Mouse (Mus musculus): ENCODE results near the gene Rinl. TPM values are rescaled to one million over a fixed set of nuclear protein-coding genes. Genes with fewer than 3 reads are reported as not detected.

Rinl gene
- polyA plus RNA-seq, 1 experiment from 2014 or later, result 4.3 TPM

DNA sequence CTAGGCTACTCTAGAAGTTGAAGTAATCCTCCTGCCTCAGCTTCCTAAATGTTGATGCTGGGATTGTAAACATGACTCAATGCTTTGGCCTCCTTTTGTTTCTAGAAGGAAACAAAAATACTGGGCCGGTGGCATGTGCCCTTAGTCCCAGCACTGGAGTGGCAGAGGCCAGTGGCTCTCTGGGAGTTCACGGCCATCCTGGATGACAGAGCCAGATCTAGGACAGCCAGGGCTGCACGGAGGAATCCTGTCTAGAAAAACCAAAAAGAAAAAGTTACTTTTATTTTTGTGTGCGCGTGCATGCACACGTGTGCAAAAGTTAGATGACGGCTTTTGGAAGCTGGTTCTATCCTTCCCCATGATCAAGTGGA, 37.6 kb downstream of the Rinl start:
- DNase-seq (ENCODE audit: low spot score) (peak; percentile 47), ATAC-seq (replicated peaks; ENCODE audit: low FRiP score, low TSS enrichment, low read depth) (no peak)
- H3K27ac ChIP-seq (ENCODE audit: low read depth), result peak overlapping the region; percentile 83
- H3K27me3 ChIP-seq (replicated peaks; ENCODE audit: control insufficient read depth, insufficient read depth, low read length), result no peaks in the 10 kb centered on the region
- no peak overlapping the region for H3K4me3 ChIP-seq (ENCODE audit: low read depth, low read length)
- H3K4me2 ChIP-seq (ENCODE audit: low read length), result peak overlapping the region; percentile 71; the same call in 1 of the 2 replicates
- H3K9me3 ChIP-seq (ENCODE audit: control insufficient read depth, low read length), result no peaks in the 10 kb centered on the region
- WGBS, result 95% methylated on average over 7 of the region's 7 CpGs
- H3K9ac ChIP-seq (ENCODE audit: low read length), result no peak overlapping the region; the same call in 1 of the 2 replicates
- peaks cover 25% of the 10 kb centered on the region for H3K36me3 ChIP-seq (ENCODE audit: control insufficient read depth, insufficient read depth, low read length)
- peaks cover 14% of the 10 kb centered on the region; the same call in 1 of the 2 replicates for H3K4me1 ChIP-seq (replicated peaks; ENCODE audit: control insufficient read depth, insufficient read depth, low read length)

DNA sequence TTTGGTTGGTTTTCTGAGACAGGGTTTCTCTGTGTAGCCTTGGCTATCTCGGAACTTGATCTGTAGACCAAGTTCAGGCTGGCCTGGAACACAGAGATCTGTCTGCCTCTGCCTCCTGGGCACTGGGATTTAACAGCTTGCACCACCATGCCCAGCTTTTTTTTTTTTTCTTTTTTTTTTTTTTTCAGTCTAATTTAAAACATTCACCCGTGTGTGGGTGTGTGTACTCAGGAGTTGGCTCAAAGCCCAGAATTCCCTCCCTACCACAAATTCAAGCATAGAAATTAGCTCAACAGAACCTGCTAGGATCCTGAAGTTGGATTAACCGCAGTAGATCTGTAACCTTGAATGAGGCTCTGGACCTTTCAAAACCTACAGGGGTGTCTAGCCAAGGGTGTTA, 38.6 kb downstream of the Rinl start:
- Histone ChIP-seq H3K36me3 (ENCODE audit: control insufficient read depth, insufficient read depth, low read length) (peaks cover 15% of the 10 kb centered on the region), H3K4me1 (replicated peaks; ENCODE audit: control insufficient read depth, insufficient read depth, low read length) (peaks cover 14% of the 10 kb centered on the region; the same call in 1 of the 2 replicates), H3K4me3 (ENCODE audit: low read depth, low read length) (no peak overlapping the region), H3K9me3 (ENCODE audit: control insufficient read depth, low read length) (no peaks in the 10 kb centered on the region), H3K4me2 (ENCODE audit: low read length) (no peak overlapping the region), H3K9ac (ENCODE audit: low read length) (no peak overlapping the region), H3K27me3 (replicated peaks; ENCODE audit: control insufficient read depth, insufficient read depth, low read length) (no peaks in the 10 kb centered on the region), H3K27ac (ENCODE audit: low read depth) (no peak overlapping the region)
- DNase-seq (ENCODE audit: low spot score) (no peak), ATAC-seq (replicated peaks; ENCODE audit: low FRiP score, low TSS enrichment, low read depth) (no peak)
- 46% methylated on average over 3 of the region's 3 CpGs for WGBS

DNA sequence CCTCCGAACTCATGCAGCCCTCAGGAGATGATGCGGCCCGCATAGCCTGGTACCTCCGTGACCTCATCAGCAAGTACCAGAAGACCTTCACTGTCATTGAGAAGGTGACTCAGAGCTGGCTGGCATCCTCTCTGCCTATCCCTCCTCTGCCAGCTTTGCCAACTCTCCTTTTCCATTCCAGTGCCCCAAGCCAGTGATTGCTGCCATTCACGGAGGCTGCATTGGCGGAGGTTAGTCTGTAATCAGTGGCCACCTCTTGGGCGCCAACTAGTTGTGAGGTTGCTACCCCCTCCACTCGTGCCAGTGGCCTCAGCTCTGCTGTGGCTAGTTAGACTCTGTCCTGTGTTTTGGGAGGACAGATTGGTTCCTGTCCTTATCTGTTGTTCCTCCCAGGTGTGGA, 41.1 kb downstream of the Rinl start:
- H3K36me3 ChIP-seq (ENCODE audit: control insufficient read depth, insufficient read depth, low read length), result peaks cover 12% of the 10 kb centered on the region
- no peak overlapping the region for H3K9ac ChIP-seq (ENCODE audit: low read length)
- WGBS, result 93% methylated on average over 8 of the region's 8 CpGs
- H3K4me2 ChIP-seq (ENCODE audit: low read length), result no peak overlapping the region
- no peak for ATAC-seq (replicated peaks; ENCODE audit: low FRiP score, low TSS enrichment, low read depth)
- peaks cover 14% of the 10 kb centered on the region; the same call in 1 of the 2 replicates for H3K4me1 ChIP-seq (replicated peaks; ENCODE audit: control insufficient read depth, insufficient read depth, low read length)
- H3K4me3 ChIP-seq (ENCODE audit: low read depth, low read length), result no peak overlapping the region
- DNase-seq (ENCODE audit: low spot score), result no peak
- no peak overlapping the region for H3K27ac ChIP-seq (ENCODE audit: low read depth)
- no peaks in the 10 kb centered on the region for H3K27me3 ChIP-seq (replicated peaks; ENCODE audit: control insufficient read depth, insufficient read depth, low read length)
- no peaks in the 10 kb centered on the region for H3K9me3 ChIP-seq (ENCODE audit: control insufficient read depth, low read length)

DNA sequence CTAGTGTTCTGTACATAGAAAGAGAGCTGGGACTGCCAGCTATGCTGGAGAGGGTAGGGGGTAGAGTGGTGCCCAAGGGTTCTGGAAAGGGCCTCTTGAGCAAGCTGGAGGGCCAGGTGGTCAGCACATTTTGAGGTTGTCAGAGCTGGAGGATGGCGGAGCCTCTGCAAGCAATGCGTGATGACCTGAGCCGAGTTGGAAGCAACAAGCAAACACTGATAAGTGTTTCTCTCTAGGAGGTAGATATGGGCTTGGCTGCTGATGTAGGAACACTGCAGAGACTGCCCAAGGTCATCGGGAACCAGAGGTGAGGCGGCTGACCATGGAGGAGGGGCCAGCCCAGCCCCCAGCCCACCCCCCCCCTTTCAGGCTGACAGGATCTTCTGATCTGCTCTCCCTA, 42.2 kb downstream of the Rinl start:
- Histone ChIP-seq H3K27me3 (replicated peaks; ENCODE audit: control insufficient read depth, insufficient read depth, low read length) (no peaks in the 10 kb centered on the region), H3K9me3 (ENCODE audit: control insufficient read depth, low read length) (no peaks in the 10 kb centered on the region), H3K36me3 (ENCODE audit: control insufficient read depth, insufficient read depth, low read length) (peaks cover 12% of the 10 kb centered on the region), H3K27ac (ENCODE audit: low read depth) (peak overlapping the region; percentile 69; the same call in 1 of the 2 replicates), H3K9ac (ENCODE audit: low read length) (no peak overlapping the region), H3K4me1 (replicated peaks; ENCODE audit: control insufficient read depth, insufficient read depth, low read length) (peaks cover 9% of the 10 kb centered on the region; the same call in 1 of the 2 replicates), H3K4me3 (ENCODE audit: low read depth, low read length) (no peak overlapping the region), H3K4me2 (ENCODE audit: low read length) (no peak overlapping the region)
- DNase-seq (ENCODE audit: low spot score) (no peak), ATAC-seq (replicated peaks; ENCODE audit: low FRiP score, low TSS enrichment, low read depth) (no peak)
- whole genome bisulfite sequencing, result 70% methylated on average over 5 of the region's 5 CpGs

GRCm38 (mm10) chr7:28831411-28832125, 42.8 kb downstream of the Rinl start:
- 0 out of 2 replicates have a peak, but pooled peaks cover 3% of the 10 kb centered on the region for H3K4me1 ChIP-seq (replicated peaks; ENCODE audit: control insufficient read depth, insufficient read depth, low read length)
- H3K9me3 ChIP-seq (ENCODE audit: control insufficient read depth, low read length), result no peaks in the 10 kb centered on the region
- H3K9ac ChIP-seq (ENCODE audit: low read length), result no peak overlapping the region
- DNase-seq (ENCODE audit: low spot score), result no peak
- H3K4me2 ChIP-seq (ENCODE audit: low read length), result no peak overlapping the region
- no peak overlapping the region for H3K4me3 ChIP-seq (ENCODE audit: low read depth, low read length)
- peaks cover 12% of the 10 kb centered on the region for H3K36me3 ChIP-seq (ENCODE audit: control insufficient read depth, insufficient read depth, low read length)
- H3K27me3 ChIP-seq (replicated peaks; ENCODE audit: control insufficient read depth, insufficient read depth, low read length), result no peaks in the 10 kb centered on the region
- 75% methylated on average over 17 of the region's 17 CpGs for WGBS
- ATAC-seq (replicated peaks; ENCODE audit: low FRiP score, low TSS enrichment, low read depth), result peak; percentile 21; the same call in 1 of the 2 replicates
- H3K27ac ChIP-seq (ENCODE audit: low read depth), result peak overlapping the region; percentile 69

DNA sequence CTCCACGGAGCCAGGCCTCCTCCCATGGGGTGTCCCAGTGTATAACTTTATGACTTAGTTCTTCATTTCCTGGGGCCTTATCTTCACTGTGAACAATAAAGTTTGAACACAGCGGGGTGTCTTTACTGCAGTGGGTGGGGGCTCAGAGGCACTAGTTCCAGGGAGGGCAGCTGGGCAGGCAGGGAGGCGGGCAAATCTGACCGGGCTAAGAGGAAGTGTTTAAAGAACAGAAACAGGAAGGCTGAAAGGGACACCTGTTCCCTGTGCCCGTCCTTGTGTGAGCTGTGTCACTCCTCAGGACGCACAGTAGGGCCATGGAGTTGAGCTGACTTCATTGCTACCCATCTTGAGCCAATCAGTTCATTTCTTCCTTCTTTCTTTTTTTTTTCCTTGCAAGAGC, 43.4 kb downstream of the Rinl start:
- no peaks in the 10 kb centered on the region for H3K9me3 ChIP-seq (ENCODE audit: control insufficient read depth, low read length)
- no peaks in the 10 kb centered on the region for H3K27me3 ChIP-seq (replicated peaks; ENCODE audit: control insufficient read depth, insufficient read depth, low read length)
- 0 out of 2 replicates have a peak, but pooled peaks cover 3% of the 10 kb centered on the region for H3K4me1 ChIP-seq (replicated peaks; ENCODE audit: control insufficient read depth, insufficient read depth, low read length)
- 0 out of 2 replicates have a peak overlapping the region, but pooled peaks have one; percentile 9 for H3K4me2 ChIP-seq (ENCODE audit: low read length)
- DNase-seq (ENCODE audit: low spot score) (no peak), ATAC-seq (replicated peaks; ENCODE audit: low FRiP score, low TSS enrichment, low read depth) (peak; percentile 46)
- 55% methylated on average over 6 of the region's 6 CpGs for WGBS
- no peak overlapping the region for H3K4me3 ChIP-seq (ENCODE audit: low read depth, low read length)
- H3K27ac ChIP-seq (ENCODE audit: low read depth), result peak overlapping the region; percentile 69
- no peak overlapping the region for H3K9ac ChIP-seq (ENCODE audit: low read length)
- H3K36me3 ChIP-seq (ENCODE audit: control insufficient read depth, insufficient read depth, low read length), result peaks cover 12% of the 10 kb centered on the region

DNA sequence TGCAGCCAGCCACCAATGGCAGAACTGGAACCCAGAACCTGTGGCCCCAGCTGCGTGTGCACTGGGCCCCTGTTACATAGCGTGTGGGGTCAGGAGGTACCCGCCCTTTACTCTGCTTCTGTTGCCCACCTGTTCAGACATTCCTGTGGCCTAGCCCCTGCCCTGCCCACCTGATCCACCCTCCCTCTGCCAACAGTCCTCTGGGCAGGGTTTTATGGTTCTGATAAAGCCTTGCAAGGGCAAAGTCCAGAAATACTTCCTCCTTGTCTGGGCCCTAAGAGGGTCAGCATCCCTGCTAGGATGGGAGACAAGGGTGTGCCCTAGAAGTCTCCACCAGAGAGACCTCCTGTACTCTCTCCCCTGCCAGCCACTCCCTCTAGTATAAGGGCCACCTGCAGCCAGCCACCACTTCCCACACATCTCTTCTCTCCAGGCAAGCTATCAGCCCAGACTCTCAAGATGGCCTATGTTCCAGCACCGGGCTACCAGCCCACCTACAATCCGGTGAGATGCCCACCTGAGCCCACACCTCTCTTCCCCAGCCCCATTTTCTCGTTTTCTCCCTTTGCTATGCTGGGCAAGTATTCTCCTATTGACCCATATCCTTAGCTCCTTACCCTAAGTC, 45.1 kb downstream of the Rinl start, which contains the start of gene Lgals4:
TSS of gene Lgals4 (plus strand) at position 132 of the 625 bp plus-strand sequence.
- Histone ChIP-seq H3K4me2 (ENCODE audit: low read length) (peak within 1 kb of the TSS; percentile 42), H3K9me3 (ENCODE audit: control insufficient read depth, low read length) (no peaks in the 10 kb centered on the region), H3K27ac (ENCODE audit: low read depth) (peak within 1 kb of the TSS; percentile 69), H3K4me3 (ENCODE audit: low read depth, low read length) (peak within 1 kb of the TSS; percentile 26), H3K27me3 (replicated peaks; ENCODE audit: control insufficient read depth, insufficient read depth, low read length) (no peaks in the 10 kb centered on the region), H3K9ac (ENCODE audit: low read length) (peak within 1 kb of the TSS; percentile 40), H3K36me3 (ENCODE audit: control insufficient read depth, insufficient read depth, low read length) (peaks cover 12% of the 10 kb centered on the region), H3K4me1 (replicated peaks; ENCODE audit: control insufficient read depth, insufficient read depth, low read length) (no peaks in the 10 kb centered on the region)
- ATAC-seq (replicated peaks; ENCODE audit: low FRiP score, low TSS enrichment, low read depth) (peak; percentile 85), DNase-seq (ENCODE audit: low spot score) (no peak)
- 70% methylated on average over 6 of the region's 6 CpGs for WGBS

DNA sequence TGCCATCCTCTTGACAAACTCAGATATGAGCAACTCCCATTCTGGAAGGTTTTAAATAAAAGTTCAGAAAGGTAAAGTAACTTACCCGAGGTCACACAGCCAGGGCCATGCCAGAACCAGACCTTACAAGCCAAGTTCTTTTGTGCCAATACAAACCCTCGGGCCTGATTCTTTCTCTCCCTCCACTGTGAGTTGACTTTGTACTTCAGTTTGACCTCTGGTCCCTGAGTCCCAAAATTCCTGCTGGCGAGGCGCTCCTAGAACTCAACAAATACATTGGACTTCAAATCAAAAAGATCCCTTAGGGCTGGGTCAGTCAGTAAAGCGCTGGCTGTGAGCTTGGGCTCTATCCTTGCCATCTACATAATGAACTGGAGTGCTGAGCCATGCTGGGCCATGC, 48.2 kb downstream of the Rinl start:
- H3K27ac ChIP-seq (ENCODE audit: low read depth), result 0 out of 2 replicates have a peak overlapping the region, but pooled peaks have one; percentile 1
- no peak overlapping the region for H3K4me3 ChIP-seq (ENCODE audit: low read depth, low read length)
- DNase-seq (ENCODE audit: low spot score) (no peak), ATAC-seq (replicated peaks; ENCODE audit: low FRiP score, low TSS enrichment, low read depth) (no peak)
- H3K4me2 ChIP-seq (ENCODE audit: low read length), result 0 out of 2 replicates have a peak overlapping the region, but pooled peaks have one; percentile 9
- H3K4me1 ChIP-seq (replicated peaks; ENCODE audit: control insufficient read depth, insufficient read depth, low read length), result no peaks in the 10 kb centered on the region
- 0 out of 2 replicates have a peak, but pooled peaks cover 4% of the 10 kb centered on the region for H3K36me3 ChIP-seq (ENCODE audit: control insufficient read depth, insufficient read depth, low read length)
- no peak overlapping the region for H3K9ac ChIP-seq (ENCODE audit: low read length)
- 81% methylated on average over 5 of the region's 5 CpGs for WGBS
- no peaks in the 10 kb centered on the region for H3K9me3 ChIP-seq (ENCODE audit: control insufficient read depth, low read length)
- H3K27me3 ChIP-seq (replicated peaks; ENCODE audit: control insufficient read depth, insufficient read depth, low read length), result no peaks in the 10 kb centered on the region
